Mouse (Mus musculus): ENCODE measurements around the gene 2410137M14Rik. TPM values are rescaled to one million over a fixed set of nuclear protein-coding genes. Genes with fewer than 3 reads are reported as not detected.

The 2410137M14Rik gene
- polyA plus RNA-seq, 1 experiment from 2014 or later, result 0.44 TPM

DNA sequence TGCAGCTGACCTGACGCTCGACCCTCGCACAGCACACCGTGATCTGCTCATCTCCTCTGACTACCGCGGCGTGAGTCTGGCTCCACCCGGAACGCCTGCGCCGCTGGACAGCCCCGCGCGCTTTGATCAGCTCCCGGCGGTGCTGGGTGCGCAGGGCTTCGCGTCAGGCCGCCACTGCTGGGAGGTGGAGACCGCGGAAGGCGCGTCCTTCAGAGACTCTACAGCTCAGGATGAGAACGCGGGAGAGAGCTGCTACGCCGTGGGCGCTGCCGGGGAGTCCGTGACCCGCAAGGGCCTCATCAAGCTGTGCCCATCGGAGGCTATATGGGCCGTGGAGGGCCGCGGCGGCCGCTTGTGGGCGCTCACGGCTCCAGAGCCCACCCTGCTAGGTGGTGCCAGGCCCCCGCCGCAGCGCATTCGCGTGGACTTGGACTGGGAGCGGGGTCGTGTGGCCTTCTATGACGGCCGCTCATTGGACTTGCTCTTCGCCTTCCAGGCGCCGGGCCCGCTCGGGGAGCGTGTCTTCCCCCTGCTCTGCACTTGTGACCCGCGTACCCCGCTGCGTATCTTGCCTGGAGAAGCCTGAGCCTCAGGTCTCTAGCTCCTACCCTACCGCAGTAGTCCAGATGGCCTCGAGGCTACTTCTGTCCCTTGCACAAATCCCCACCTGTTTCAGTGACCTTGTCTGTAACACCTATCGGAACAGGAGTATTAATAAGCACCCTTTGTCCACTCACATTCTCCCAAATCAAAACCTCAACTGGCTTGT, 33.8 kb downstream of the 2410137M14Rik start:
- H3K4me3 ChIP-seq (ENCODE audit: low read depth, low read length), result peak overlapping the region; percentile 55
- H3K9me3 ChIP-seq (replicated peaks; ENCODE audit: control insufficient read depth, low read length, poor library complexity, severe bottlenecking), result no peaks in the 10 kb centered on the region
- H3K4me1 ChIP-seq (ENCODE audit: control insufficient read depth, insufficient read depth, low read length), result peaks cover 27% of the 10 kb centered on the region
- H3K4me2 ChIP-seq (ENCODE audit: low read length), result peak overlapping the region; percentile 86
- peaks cover 5% of the 10 kb centered on the region; the same call in 1 of the 2 replicates for H3K36me3 ChIP-seq (ENCODE audit: control insufficient read depth, insufficient read depth, low read length)
- peak overlapping the region; percentile 79 for H3K27ac ChIP-seq (ENCODE audit: low read length)
- WGBS, result under 1% methylated on average over 62 of the region's 62 CpGs
- peak; percentile 63 for ATAC-seq
- H3K9ac ChIP-seq (ENCODE audit: low read depth, low read length), result peak overlapping the region; percentile 80
- H3K27me3 ChIP-seq (ENCODE audit: control insufficient read depth, insufficient read depth, low read depth, low read length), result peaks cover 14% of the 10 kb centered on the region

DNA sequence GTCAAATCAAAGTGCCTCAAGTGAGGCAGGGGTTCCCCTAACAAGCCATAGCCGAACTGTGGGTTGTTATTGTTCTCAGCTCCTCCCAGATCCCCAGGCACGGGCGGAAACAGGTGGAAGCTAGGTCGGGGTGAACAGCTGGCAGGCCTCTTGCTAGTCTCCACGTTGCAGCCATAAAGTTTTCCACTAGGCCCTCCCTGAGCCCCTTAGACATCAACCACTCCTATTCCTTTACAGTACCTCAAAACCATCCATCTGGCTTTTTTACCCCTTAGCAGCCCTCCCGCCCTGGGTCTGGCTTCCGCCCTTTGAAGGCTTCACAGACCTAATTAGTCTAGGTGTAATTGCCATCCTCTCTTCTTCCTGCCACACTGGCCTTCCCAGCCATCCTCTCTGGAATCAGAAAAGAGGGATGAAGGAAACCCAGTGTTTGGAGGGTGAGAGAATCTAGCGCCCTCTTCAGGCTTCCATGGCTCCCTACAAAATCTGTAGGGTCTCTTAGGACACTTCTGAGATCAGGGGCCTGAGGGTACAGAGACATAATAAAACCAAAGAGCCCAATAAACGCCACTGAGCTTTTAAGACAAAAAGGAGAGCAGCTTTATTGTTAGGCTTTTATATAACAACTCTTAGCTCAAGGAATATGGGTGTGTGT, 36.8 kb downstream of the 2410137M14Rik start:
- Histone ChIP-seq H3K27me3 (ENCODE audit: control insufficient read depth, insufficient read depth, low read depth, low read length) (peaks cover 23% of the 10 kb centered on the region), H3K4me2 (ENCODE audit: low read length) (no peak overlapping the region)
- WGBS, result 23% methylated on average over 9 of the region's 9 CpGs

DNA sequence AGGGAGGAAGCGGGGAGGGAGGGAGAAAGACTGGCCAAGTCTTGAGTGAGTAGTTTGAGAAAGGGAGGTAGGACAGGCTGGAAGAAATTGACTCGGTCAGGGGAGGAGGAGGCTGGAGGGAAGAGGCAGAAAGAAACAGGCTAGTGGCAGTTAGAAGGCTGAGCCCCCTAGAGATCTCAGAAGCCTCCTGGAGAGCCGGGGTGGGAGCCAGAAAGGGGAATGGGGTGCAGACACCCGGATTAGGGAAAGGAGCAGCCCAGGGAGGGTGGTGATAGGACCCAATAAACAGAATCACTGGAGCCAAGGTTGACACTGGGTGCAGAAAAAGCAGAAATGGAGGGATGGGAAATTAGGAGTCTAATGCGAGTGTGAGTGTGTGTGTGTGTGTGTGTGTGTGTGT, 37.3 kb downstream of the 2410137M14Rik start:
- H3K27ac ChIP-seq (ENCODE audit: low read length), result no peak overlapping the region
- 34% methylated on average over 5 of the region's 5 CpGs for WGBS
- H3K9me3 ChIP-seq (replicated peaks; ENCODE audit: control insufficient read depth, low read length, poor library complexity, severe bottlenecking), result no peaks in the 10 kb centered on the region
- H3K4me2 ChIP-seq (ENCODE audit: low read length), result peak overlapping the region; percentile 70
- H3K36me3 ChIP-seq (ENCODE audit: control insufficient read depth, insufficient read depth, low read length), result 0 out of 2 replicates have a peak, but pooled peaks cover under 1% of the 10 kb centered on the region
- peak overlapping the region; percentile 42 for H3K4me3 ChIP-seq (ENCODE audit: low read depth, low read length)
- H3K4me1 ChIP-seq (ENCODE audit: control insufficient read depth, insufficient read depth, low read length), result peaks cover 17% of the 10 kb centered on the region
- H3K9ac ChIP-seq (ENCODE audit: low read depth, low read length), result no peak overlapping the region
- peaks cover 23% of the 10 kb centered on the region for H3K27me3 ChIP-seq (ENCODE audit: control insufficient read depth, insufficient read depth, low read depth, low read length)
- no peak for ATAC-seq

More for the DNA sequence above, 36.8 kb downstream of the 2410137M14Rik start:
- Histone ChIP-seq H3K9ac (ENCODE audit: low read depth, low read length) (no peak overlapping the region), H3K36me3 (ENCODE audit: control insufficient read depth, insufficient read depth, low read length) (peaks cover 4% of the 10 kb centered on the region; the same call in 1 of the 2 replicates), H3K27ac (ENCODE audit: low read length) (no peak overlapping the region), H3K4me3 (ENCODE audit: low read depth, low read length) (no peak overlapping the region), H3K4me1 (ENCODE audit: control insufficient read depth, insufficient read depth, low read length) (peaks cover 17% of the 10 kb centered on the region), H3K9me3 (replicated peaks; ENCODE audit: control insufficient read depth, low read length, poor library complexity, severe bottlenecking) (no peaks in the 10 kb centered on the region)
- no peak for ATAC-seq

DNA sequence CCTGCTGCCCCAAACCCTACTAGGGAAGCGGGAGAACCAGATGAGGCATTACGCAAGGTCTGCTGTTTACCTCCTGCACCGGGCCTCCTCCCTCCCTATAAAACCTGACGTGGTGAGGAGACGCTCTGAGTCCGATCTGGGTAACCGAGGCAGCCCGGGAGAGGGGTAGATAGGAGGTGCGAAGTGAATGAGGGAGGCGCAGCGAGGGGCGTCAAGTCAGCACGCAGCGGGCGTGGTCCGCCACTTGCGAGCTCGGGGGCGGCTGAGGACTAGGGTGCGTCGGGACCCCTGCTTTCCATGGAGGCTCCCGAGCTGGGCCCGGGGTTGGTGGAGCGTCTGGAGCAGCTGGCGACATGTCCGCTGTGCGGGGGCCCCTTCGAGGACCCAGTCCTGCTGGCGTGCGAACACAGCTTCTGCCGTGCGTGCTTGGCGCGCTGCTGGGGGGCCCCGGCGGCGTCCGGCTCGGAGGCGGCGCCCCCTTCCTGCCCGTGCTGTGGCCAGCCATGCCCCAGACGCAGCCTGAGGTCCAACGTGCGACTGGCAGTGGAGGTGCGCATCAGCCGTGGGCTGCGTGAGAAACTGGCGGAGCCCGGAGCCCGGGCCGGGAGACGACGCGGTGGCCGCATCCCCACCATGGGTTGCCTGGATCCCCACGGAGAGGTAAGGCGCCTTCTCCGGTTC, 38.1 kb downstream of the 2410137M14Rik start, which contains the start of gene Rnf39:
Gene Rnf39 (plus strand): TSS at position 128 of the 681 bp plus-strand sequence.
- Histone ChIP-seq H3K36me3 (ENCODE audit: control insufficient read depth, insufficient read depth, low read length) (no peaks in the 10 kb centered on the region), H3K4me3 (ENCODE audit: low read depth, low read length) (peak within 1 kb of the TSS; percentile 42), H3K4me1 (ENCODE audit: control insufficient read depth, insufficient read depth, low read length) (peaks cover 17% of the 10 kb centered on the region), H3K9ac (ENCODE audit: low read depth, low read length) (peak within 1 kb of the TSS; percentile 58), H3K27me3 (ENCODE audit: control insufficient read depth, insufficient read depth, low read depth, low read length) (peaks cover 23% of the 10 kb centered on the region), H3K4me2 (ENCODE audit: low read length) (peak within 1 kb of the TSS; percentile 70), H3K27ac (ENCODE audit: low read length) (no peak within 1 kb of the TSS), H3K9me3 (replicated peaks; ENCODE audit: control insufficient read depth, low read length, poor library complexity, severe bottlenecking) (no peaks in the 10 kb centered on the region)
- ATAC-seq, result no peak
- WGBS, result 2% methylated on average over 56 of the region's 59 CpGs

DNA sequence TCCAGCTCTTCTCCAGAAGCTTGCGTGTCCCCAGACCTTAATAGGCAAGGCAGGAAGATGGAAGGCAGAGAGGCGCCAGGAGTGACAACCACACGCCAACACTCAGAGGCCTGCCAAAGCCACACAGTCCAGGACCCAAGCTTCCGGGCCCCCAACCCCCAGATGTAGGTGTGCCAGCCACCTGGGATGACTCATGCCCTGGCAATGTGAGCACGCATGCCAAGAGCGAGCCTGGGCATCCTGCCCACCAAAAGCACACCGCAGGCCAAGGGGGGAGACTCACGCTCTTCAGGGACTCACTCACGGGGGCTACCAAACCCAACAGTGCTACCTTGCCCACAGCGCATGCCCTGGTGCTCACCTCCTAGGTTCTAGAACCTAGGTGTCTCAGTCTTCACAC, 38.6 kb downstream of the 2410137M14Rik start:
- 58% methylated on average over 10 of the region's 10 CpGs for WGBS
- peaks cover 17% of the 10 kb centered on the region for H3K4me1 ChIP-seq (ENCODE audit: control insufficient read depth, insufficient read depth, low read length)
- no peak overlapping the region for H3K27ac ChIP-seq (ENCODE audit: low read length)
- no peak overlapping the region; the same call in 1 of the 2 replicates for H3K9ac ChIP-seq (ENCODE audit: low read depth, low read length)
- ATAC-seq, result no peak; the same call in 1 of the 2 replicates
- peak overlapping the region; percentile 42 for H3K4me3 ChIP-seq (ENCODE audit: low read depth, low read length)
- peak overlapping the region; percentile 70 for H3K4me2 ChIP-seq (ENCODE audit: low read length)
- H3K36me3 ChIP-seq (ENCODE audit: control insufficient read depth, insufficient read depth, low read length), result no peaks in the 10 kb centered on the region
- no peaks in the 10 kb centered on the region for H3K9me3 ChIP-seq (replicated peaks; ENCODE audit: control insufficient read depth, low read length, poor library complexity, severe bottlenecking)
- H3K27me3 ChIP-seq (ENCODE audit: control insufficient read depth, insufficient read depth, low read depth, low read length), result peaks cover 23% of the 10 kb centered on the region

DNA sequence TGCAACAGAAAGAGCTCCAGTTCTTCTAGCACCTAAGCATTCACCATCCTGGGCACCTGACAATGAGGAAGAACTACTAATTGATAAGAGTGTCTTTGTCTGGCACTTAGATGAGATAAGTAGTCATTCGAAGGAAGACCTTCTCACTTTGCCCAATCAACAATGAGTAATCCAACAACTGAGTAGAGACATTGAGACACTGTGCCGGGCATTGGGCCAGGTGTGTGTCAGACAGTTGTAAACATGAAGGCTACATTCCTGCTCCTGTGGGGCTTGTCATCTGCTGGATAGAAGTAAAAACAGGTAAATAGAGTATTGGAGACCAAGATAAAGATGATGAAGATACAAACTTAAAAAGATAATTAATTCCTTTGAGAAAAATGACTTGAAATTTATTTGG, 43.0 kb downstream of the 2410137M14Rik start:
- no peak overlapping the region for H3K27ac ChIP-seq (ENCODE audit: low read length)
- ATAC-seq, result no peak

DNA sequence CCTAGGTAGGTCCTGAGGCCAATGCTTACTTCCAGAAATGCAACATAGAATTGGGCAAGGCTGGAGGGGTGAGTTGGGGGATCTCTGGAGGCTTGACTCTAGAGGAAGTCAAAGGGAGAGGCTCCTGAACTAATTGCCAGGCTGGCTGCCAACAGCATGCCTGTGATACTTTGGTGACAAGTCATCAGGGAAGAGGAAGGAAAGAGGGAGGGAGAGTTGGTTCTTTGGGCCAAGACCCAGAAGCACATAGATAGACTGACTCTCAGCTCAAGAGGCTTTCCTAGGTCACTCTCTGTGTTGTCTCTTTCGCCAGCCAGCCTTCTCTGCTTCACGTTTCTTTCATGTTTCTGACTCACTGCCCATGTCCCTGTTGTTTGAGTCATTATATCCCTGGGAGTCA, 49.2 kb downstream of the 2410137M14Rik start:
- no peak for ATAC-seq

More for the DNA sequence above, 43.0 kb downstream of the 2410137M14Rik start:
- H3K27me3 ChIP-seq (ENCODE audit: control insufficient read depth, insufficient read depth, low read depth, low read length), result peaks cover 15% of the 10 kb centered on the region
- H3K4me3 ChIP-seq (ENCODE audit: low read depth, low read length), result no peak overlapping the region
- no peak overlapping the region for H3K9ac ChIP-seq (ENCODE audit: low read depth, low read length)
- WGBS, result 84% methylated on average over 2 of the region's 2 CpGs
- no peaks in the 10 kb centered on the region for H3K9me3 ChIP-seq (replicated peaks; ENCODE audit: control insufficient read depth, low read length, poor library complexity, severe bottlenecking)
- H3K4me2 ChIP-seq (ENCODE audit: low read length), result no peak overlapping the region
- H3K36me3 ChIP-seq (ENCODE audit: control insufficient read depth, insufficient read depth, low read length), result no peaks in the 10 kb centered on the region
- H3K4me1 ChIP-seq (ENCODE audit: control insufficient read depth, insufficient read depth, low read length), result peaks cover 3% of the 10 kb centered on the region; the same call in 1 of the 2 replicates

DNA sequence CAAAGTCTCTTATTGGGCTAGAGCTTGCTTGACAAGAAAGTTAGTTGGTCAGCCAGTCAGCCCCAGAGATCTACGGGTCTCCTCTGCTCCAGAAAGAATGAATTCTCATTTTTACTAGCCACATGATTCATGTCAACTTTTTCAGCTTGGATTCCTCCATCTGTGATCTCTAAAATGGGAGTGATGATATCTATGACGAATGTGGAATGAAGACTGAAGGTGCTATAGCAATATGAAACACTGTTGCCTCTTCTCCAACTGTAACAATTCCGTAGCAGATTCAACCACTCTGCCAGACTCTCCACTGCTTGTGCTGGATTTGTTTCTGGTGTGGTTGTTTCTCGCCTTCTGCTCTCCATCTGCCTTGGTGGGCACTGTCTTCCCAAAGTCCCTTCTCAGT, 49.9 kb downstream of the 2410137M14Rik start:
- no peak overlapping the region for H3K4me3 ChIP-seq (ENCODE audit: low read depth, low read length)
- H3K36me3 ChIP-seq (ENCODE audit: control insufficient read depth, insufficient read depth, low read length), result no peaks in the 10 kb centered on the region
- no peaks in the 10 kb centered on the region for H3K4me1 ChIP-seq (ENCODE audit: control insufficient read depth, insufficient read depth, low read length)
- ATAC-seq, result no peak
- no peaks in the 10 kb centered on the region for H3K9me3 ChIP-seq (replicated peaks; ENCODE audit: control insufficient read depth, low read length, poor library complexity, severe bottlenecking)
- H3K27ac ChIP-seq (ENCODE audit: low read length), result no peak overlapping the region
- 90% methylated on average over 4 of the region's 4 CpGs for WGBS
- no peak overlapping the region for H3K9ac ChIP-seq (ENCODE audit: low read depth, low read length)
- H3K4me2 ChIP-seq (ENCODE audit: low read length), result no peak overlapping the region
- H3K27me3 ChIP-seq (ENCODE audit: control insufficient read depth, insufficient read depth, low read depth, low read length), result no peaks in the 10 kb centered on the region

More for the DNA sequence above, 49.2 kb downstream of the 2410137M14Rik start:
- H3K9ac ChIP-seq (ENCODE audit: low read depth, low read length), result no peak overlapping the region
- no peaks in the 10 kb centered on the region for H3K4me1 ChIP-seq (ENCODE audit: control insufficient read depth, insufficient read depth, low read length)
- H3K27me3 ChIP-seq (ENCODE audit: control insufficient read depth, insufficient read depth, low read depth, low read length), result no peaks in the 10 kb centered on the region
- no peaks in the 10 kb centered on the region for H3K36me3 ChIP-seq (ENCODE audit: control insufficient read depth, insufficient read depth, low read length)
- H3K9me3 ChIP-seq (replicated peaks; ENCODE audit: control insufficient read depth, low read length, poor library complexity, severe bottlenecking), result no peaks in the 10 kb centered on the region
- 67% methylated on average over 2 of the region's 2 CpGs for WGBS
- H3K4me3 ChIP-seq (ENCODE audit: low read depth, low read length), result no peak overlapping the region
- no peak overlapping the region for H3K4me2 ChIP-seq (ENCODE audit: low read length)
- no peak overlapping the region for H3K27ac ChIP-seq (ENCODE audit: low read length)

Measured in midbrain, embryonic 16.5 days (tissue).